In the genomic region with DNA sequence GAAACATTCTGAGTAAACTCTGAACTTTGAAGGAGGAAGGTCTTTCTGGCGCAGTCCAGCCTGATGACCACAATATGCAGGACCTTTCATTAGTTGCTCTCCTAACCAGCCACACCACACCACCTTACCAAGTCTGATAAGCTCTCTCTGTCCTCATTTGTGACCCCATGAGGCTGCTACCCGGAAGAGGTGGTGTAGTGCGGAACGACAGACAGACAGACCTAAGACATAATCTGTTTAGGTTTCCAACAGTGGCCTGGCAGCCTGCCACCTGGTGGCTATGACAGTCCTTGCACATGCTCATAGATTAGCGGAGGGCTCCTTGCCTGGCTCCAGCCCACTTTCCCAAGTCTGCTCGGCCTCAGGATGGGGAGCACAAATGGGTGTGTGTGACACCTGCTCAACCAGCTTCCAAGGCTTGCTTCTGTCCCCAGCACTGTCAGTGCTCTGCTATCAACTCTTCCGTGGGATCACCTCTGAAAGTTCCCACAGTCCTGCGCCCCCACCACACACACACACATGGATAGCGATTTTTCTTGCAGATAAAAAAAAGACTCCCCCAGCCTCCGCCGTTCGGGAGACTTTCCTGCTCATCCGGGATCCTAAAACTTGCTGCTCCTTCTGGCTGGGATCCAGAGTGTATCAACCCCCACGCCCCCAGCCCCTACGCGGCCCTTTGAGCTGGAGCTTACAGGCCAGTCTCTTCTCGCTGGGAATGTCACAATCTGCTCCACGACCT, we compare ENCODE assay signal across 8 mouse cellular contexts. TPM values are rescaled to one million over a fixed set of nuclear protein-coding genes. Genes with fewer than 3 reads are reported as not detected.
DNase-seq lines count a peak whose midpoint lies in the region; ATAC-seq and TF ChIP-seq lines count a peak whose summit lies in the region.

No protein-coding gene starts in this region.

- peak; percentile 73 for DNase-seq in A20 (ENCODE audit: low read depth, low spot score)
- DNase-seq in ES-CJ7 (ENCODE audit: low read depth, low spot score): peak; percentile 85
- peak; percentile 84 for DNase-seq in kidney, postnatal 0 days (ENCODE audit: low spot score)
- DNase-seq in retina, adult 2 months (ENCODE audit: low read depth, low spot score): peak; percentile 38
- peak; percentile 62 to 80 for DNase-seq in urinary bladder, postnatal 4 days (ENCODE audit: low spot score in 2 of 2)

- WGBS in heart, embryonic 11.5 days (ENCODE audit: insufficient replicate concordance): 23% methylated on average over 18 of the region's 18 CpGs
- WGBS in kidney, postnatal 0 days: 14% methylated on average over 18 of the region's 18 CpGs
- 16% methylated on average over 18 of the region's 18 CpGs for WGBS in lung, embryonic 15.5 days

- H3K27ac ChIP-seq in cortical plate, adult 2 months (ENCODE audit: insufficient read depth, low read length): no peak overlapping the region
- no peak overlapping the region for H3K27ac ChIP-seq in heart, embryonic 11.5 days (ENCODE audit: low read depth, low read length)
- no peak overlapping the region for H3K27ac ChIP-seq in kidney, postnatal 0 days
- no peak overlapping the region for H3K27ac ChIP-seq in lung, embryonic 15.5 days

- H3K4me2 ChIP-seq in heart, embryonic 11.5 days: peak overlapping the region; percentile 58
- H3K4me2 ChIP-seq in kidney, postnatal 0 days (ENCODE audit: low read length): peak overlapping the region; percentile 58
- H3K4me2 ChIP-seq in lung, embryonic 15.5 days: peak overlapping the region; percentile 46

- 0 out of 2 replicates have a peak overlapping the region, but pooled peaks have one; percentile 34 for H3K9ac ChIP-seq in heart, embryonic 11.5 days (ENCODE audit: low read depth, low read length)
- H3K9ac ChIP-seq in kidney, postnatal 0 days (ENCODE audit: low read depth, low read length): peak overlapping the region; percentile 43; the same call in 1 of the 2 replicates
- H3K9ac ChIP-seq in lung, embryonic 15.5 days: no peak overlapping the region

- no peaks in the 10 kb centered on the region for H3K9me3 ChIP-seq in heart, embryonic 11.5 days (replicated peaks; ENCODE audit: control insufficient read depth, low read length)
- H3K9me3 ChIP-seq in kidney, postnatal 0 days (replicated peaks; ENCODE audit: low read length): no peaks in the 10 kb centered on the region
- H3K9me3 ChIP-seq in lung, embryonic 15.5 days: no peaks in the 10 kb centered on the region

- peak; percentile 56; the same call in 1 of the 2 replicates for TF ChIP-seq CTCF in cortical plate, adult 2 months (IDR thresholded peaks at IDR 0.05; ENCODE audit: extremely low read depth, insufficient read depth, low read length)
- peak; percentile 93 for TF ChIP-seq CTCF in kidney, postnatal 0 days (IDR thresholded peaks at IDR 0.05; ENCODE audit: low read depth)

- TF ChIP-seq POLR2A in cortical plate, adult 2 months (IDR thresholded peaks at IDR 0.05; ENCODE audit: extremely low read depth, insufficient read depth, low read length): no peak

- no peak for ATAC-seq in heart, embryonic 11.5 days (replicated peaks; ENCODE audit: insufficient number of reproducible peaks, low FRiP score, low TSS enrichment)
- ATAC-seq in kidney, postnatal 0 days (replicated peaks; ENCODE audit: low FRiP score, low read depth): 0 out of 2 replicates have a peak, but pooled peaks have one; percentile 27
- no peak for ATAC-seq in lung, embryonic 15.5 days (ENCODE audit: borderline replicate concordance, extremely low read depth, low FRiP score, low TSS enrichment)

- 0 out of 2 replicates have a peak, but pooled peaks cover 2% of the 10 kb centered on the region for H3K4me1 ChIP-seq in cortical plate, adult 2 months (ENCODE audit: control insufficient read depth, insufficient read depth, low read length)
- H3K4me1 ChIP-seq in heart, embryonic 11.5 days (ENCODE audit: control insufficient read depth, insufficient read depth, low read length): peaks cover 38% of the 10 kb centered on the region
- peaks cover 30% of the 10 kb centered on the region; the same call in 1 of the 2 replicates for H3K4me1 ChIP-seq in kidney, postnatal 0 days (replicated peaks; ENCODE audit: insufficient read depth, low read length)
- peaks cover 59% of the 10 kb centered on the region for H3K4me1 ChIP-seq in lung, embryonic 15.5 days

- H3K36me3 ChIP-seq in heart, embryonic 11.5 days (ENCODE audit: control insufficient read depth, insufficient read depth, low read length): no peaks in the 10 kb centered on the region
- H3K36me3 ChIP-seq in kidney, postnatal 0 days (ENCODE audit: insufficient read depth, low read length): no peaks in the 10 kb centered on the region
- no peaks in the 10 kb centered on the region for H3K36me3 ChIP-seq in lung, embryonic 15.5 days

- no peak overlapping the region for H3K4me3 ChIP-seq in cortical plate, adult 2 months (ENCODE audit: insufficient read depth, low read length)
- peak overlapping the region; percentile 27 for H3K4me3 ChIP-seq in heart, embryonic 11.5 days (ENCODE audit: low read depth, low read length)
- peak overlapping the region; percentile 20 for H3K4me3 ChIP-seq in kidney, postnatal 0 days (replicated peaks; ENCODE audit: low read depth, low read length)
- no peak overlapping the region for H3K4me3 ChIP-seq in lung, embryonic 15.5 days

- peaks cover 68% of the 10 kb centered on the region for H3K27me3 ChIP-seq in heart, embryonic 11.5 days (ENCODE audit: control insufficient read depth, insufficient read depth, low read length)
- H3K27me3 ChIP-seq in kidney, postnatal 0 days (ENCODE audit: insufficient read depth, low read length): peaks cover 42% of the 10 kb centered on the region
- H3K27me3 ChIP-seq in lung, embryonic 15.5 days: peaks cover 84% of the 10 kb centered on the region

RNA-seq across cellular contexts. Expression of gene Gpr132, which starts 5.6 kb away (rescaled TPM):
- 0.04 TPM in 1 of 2 replicates, not detected in the other for polyA plus RNA-seq in cortical plate, adult 2 months (2012; rRNA removed)
- 0.19 TPM in 1 of 2 replicates, not detected in the other for polyA plus RNA-seq in heart, embryonic 11.5 days (2014; fragmentation: Nextera tagmentation; extraction: Ambion mirVana)
- polyA plus RNA-seq in kidney, postnatal 0 days (2015; fragmentation: Nextera tagmentation; extraction: Ambion mirVana): 0.10 and 0.11 TPM in 2 replicates
- 0.13 and 0.79 TPM in 2 replicates for polyA plus RNA-seq in lung, embryonic 15.5 days (2015; fragmentation: Nextera tagmentation; extraction: Ambion mirVana)

RNA-seq across cellular contexts. Expression of gene Cdca4, which starts 44.4 kb away (rescaled TPM):
- 10.6 and 11.0 TPM in 2 replicates for polyA plus RNA-seq in cortical plate, adult 2 months (2012; rRNA removed)
- 61.5 and 62.8 TPM in 2 replicates for polyA plus RNA-seq in heart, embryonic 11.5 days (2014; fragmentation: Nextera tagmentation; extraction: Ambion mirVana)
- 56.6 and 64.5 TPM in 2 replicates for polyA plus RNA-seq in kidney, postnatal 0 days (2015; fragmentation: Nextera tagmentation; extraction: Ambion mirVana)
- polyA plus RNA-seq in lung, embryonic 15.5 days (2015; fragmentation: Nextera tagmentation; extraction: Ambion mirVana): 125 and 129 TPM in 2 replicates

RNA-seq across cellular contexts. Expression of gene Jag2, which starts 56.0 kb away (rescaled TPM):
- 42.1 and 51.5 TPM in 2 replicates for polyA plus RNA-seq in cortical plate, adult 2 months (2012; rRNA removed)
- polyA plus RNA-seq in heart, embryonic 11.5 days (2014; fragmentation: Nextera tagmentation; extraction: Ambion mirVana): 1.5 and 2.2 TPM in 2 replicates
- 2.4 and 2.9 TPM in 2 replicates for polyA plus RNA-seq in kidney, postnatal 0 days (2015; fragmentation: Nextera tagmentation; extraction: Ambion mirVana)
- 6.2 and 7.2 TPM in 2 replicates for polyA plus RNA-seq in lung, embryonic 15.5 days (2015; fragmentation: Nextera tagmentation; extraction: Ambion mirVana)

Comparison
In these comparisons a context has a peak if more than half of its experiments do, and no peak if none do; other contexts are left out.
1. H3K4me3 ChIP-seq: peak in heart, embryonic 11.5 days (single experiment) and kidney, postnatal 0 days (single experiment); none in cortical plate, adult 2 months (single experiment) and lung, embryonic 15.5 days (single experiment).
2. Peak in every context shown above with its lines, with median percentiles within 50 percentile points of each other: DNase-seq and H3K4me2 ChIP-seq.